Mouse (Mus musculus): ENCODE measurements around the gene Fgfr2. TPM values are rescaled to one million over a fixed set of nuclear protein-coding genes. Genes with fewer than 3 reads are reported as not detected.

Gene Fgfr2
- polyA plus RNA-seq, 1 experiment from 2014 or later, result 104 TPM

GRCm38 (mm10) chr7:132605689-132606088 is 517.5 kb downstream of the Fgfr2 start:
- ATAC-seq (ENCODE audit: insufficient read depth, low FRiP score, low read depth), result no peak
- Histone ChIP-seq H3K4me1 (peaks cover 2% of the 10 kb centered on the region; the same call in 1 of the 2 replicates), H3K4me2 (no peak overlapping the region), H3K4me3 (replicated peaks) (no peak overlapping the region), H3K36me3 (no peaks in the 10 kb centered on the region), H3K9me3 (no peaks in the 10 kb centered on the region), H3K9ac (no peak overlapping the region), H3K27me3 (replicated peaks) (peaks cover 27% of the 10 kb centered on the region), H3K27ac (no peak overlapping the region)
- WGBS, result 56% methylated on average over 5 of the region's 5 CpGs

GRCm38 (mm10) chr7:132604720-132605119 is 518.4 kb downstream of the Fgfr2 start:
- no peaks in the 10 kb centered on the region for H3K36me3 ChIP-seq
- no peak overlapping the region for H3K4me2 ChIP-seq
- no peaks in the 10 kb centered on the region for H3K4me1 ChIP-seq
- 81% methylated on average over 4 of the region's 4 CpGs for WGBS
- no peak overlapping the region for H3K4me3 ChIP-seq (replicated peaks)
- H3K9me3 ChIP-seq, result no peaks in the 10 kb centered on the region
- H3K27ac ChIP-seq, result no peak overlapping the region
- no peak for ATAC-seq (ENCODE audit: insufficient read depth, low FRiP score, low read depth)
- peaks cover 36% of the 10 kb centered on the region for H3K27me3 ChIP-seq (replicated peaks)
- H3K9ac ChIP-seq, result no peak overlapping the region

GRCm38 (mm10) chr7:132600926-132601325 is 522.2 kb downstream of the Fgfr2 start:
- Histone ChIP-seq H3K4me3 (replicated peaks) (no peak overlapping the region), H3K27me3 (replicated peaks) (peaks cover 74% of the 10 kb centered on the region), H3K4me1 (peaks cover 21% of the 10 kb centered on the region), H3K27ac (no peak overlapping the region), H3K9me3 (no peaks in the 10 kb centered on the region), H3K9ac (no peak overlapping the region), H3K4me2 (no peak overlapping the region), H3K36me3 (no peaks in the 10 kb centered on the region)
- 10% methylated on average over 8 of the region's 8 CpGs for WGBS
- no peak for ATAC-seq (ENCODE audit: insufficient read depth, low FRiP score, low read depth)

- WGBS, result 4% methylated on average over 9 of the region's 9 CpGs
- peak overlapping the region; percentile 63 for H3K4me2 ChIP-seq
- ATAC-seq (ENCODE audit: insufficient read depth, low FRiP score, low read depth), result no peak
- peak overlapping the region; percentile 22 for H3K4me3 ChIP-seq (replicated peaks)
- no peak overlapping the region for H3K9ac ChIP-seq
- peaks cover 79% of the 10 kb centered on the region for H3K27me3 ChIP-seq (replicated peaks)
- no peak overlapping the region for H3K27ac ChIP-seq
- peaks cover 21% of the 10 kb centered on the region for H3K4me1 ChIP-seq
- H3K9me3 ChIP-seq, result no peaks in the 10 kb centered on the region
- no peaks in the 10 kb centered on the region for H3K36me3 ChIP-seq
These were observed 523.1 kb downstream of the Fgfr2 start for GRCm38 (mm10) chr7:132600026-132600425.

GRCm38 (mm10) chr7:132599071-132599975 is 523.8 kb downstream of the Fgfr2 start, which contains the start of gene Nkx1-2:
Gene Nkx1-2, minus strand, starts transcription at chr7:132599637.
- H3K27me3 ChIP-seq (replicated peaks), result peaks cover 79% of the 10 kb centered on the region

GRCm38 (mm10) chr7:132597251-132598041 is 525.7 kb downstream of the Fgfr2 start:
- peak overlapping the region; percentile 83 for H3K4me2 ChIP-seq
- no peak overlapping the region for H3K27ac ChIP-seq
- no peaks in the 10 kb centered on the region for H3K36me3 ChIP-seq
- peaks cover 70% of the 10 kb centered on the region for H3K27me3 ChIP-seq (replicated peaks)
- WGBS, result under 1% methylated on average over 59 of the region's 60 CpGs
- no peak overlapping the region for H3K9ac ChIP-seq
- H3K4me3 ChIP-seq (replicated peaks), result peak overlapping the region; percentile 45
- peak; percentile 25; the same call in 1 of the 2 replicates for ATAC-seq (ENCODE audit: insufficient read depth, low FRiP score, low read depth)
- no peaks in the 10 kb centered on the region for H3K9me3 ChIP-seq
- peaks cover 21% of the 10 kb centered on the region for H3K4me1 ChIP-seq

More at GRCm38 (mm10) chr7:132599071-132599975, 523.8 kb downstream of the Fgfr2 start, which contains the start of gene Nkx1-2:
- Histone ChIP-seq H3K4me2 (peak within 1 kb of the TSS; percentile 63), H3K4me1 (peaks cover 21% of the 10 kb centered on the region), H3K36me3 (no peaks in the 10 kb centered on the region), H3K27ac (no peak within 1 kb of the TSS), H3K9me3 (no peaks in the 10 kb centered on the region), H3K4me3 (replicated peaks) (peak within 1 kb of the TSS; percentile 22), H3K9ac (no peak within 1 kb of the TSS)
- WGBS, result 1% methylated on average over 51 of the region's 52 CpGs
- ATAC-seq (ENCODE audit: insufficient read depth, low FRiP score, low read depth), result no peak

GRCm38 (mm10) chr7:132596557-132597250 is 526.4 kb downstream of the Fgfr2 start:
- peaks cover 62% of the 10 kb centered on the region for H3K27me3 ChIP-seq (replicated peaks)
- no peaks in the 10 kb centered on the region for H3K9me3 ChIP-seq
- H3K9ac ChIP-seq, result no peak overlapping the region

GRCm38 (mm10) chr7:132595787-132596186 is 527.4 kb downstream of the Fgfr2 start:
- ATAC-seq (ENCODE audit: insufficient read depth, low FRiP score, low read depth), result no peak
- peaks cover 53% of the 10 kb centered on the region for H3K27me3 ChIP-seq (replicated peaks)
- H3K4me3 ChIP-seq (replicated peaks), result no peak overlapping the region
- H3K4me2 ChIP-seq, result no peak overlapping the region
- H3K4me1 ChIP-seq, result peaks cover 21% of the 10 kb centered on the region
- H3K27ac ChIP-seq, result no peak overlapping the region
- no peaks in the 10 kb centered on the region for H3K9me3 ChIP-seq
- no peak overlapping the region for H3K9ac ChIP-seq
- WGBS, result 74% methylated on average over 3 of the region's 3 CpGs
- no peaks in the 10 kb centered on the region for H3K36me3 ChIP-seq

More at GRCm38 (mm10) chr7:132596557-132597250, 526.4 kb downstream of the Fgfr2 start:
- Histone ChIP-seq H3K4me2 (peak overlapping the region; percentile 83), H3K4me3 (replicated peaks) (peak overlapping the region; percentile 45), H3K36me3 (no peaks in the 10 kb centered on the region), H3K27ac (no peak overlapping the region), H3K4me1 (peaks cover 21% of the 10 kb centered on the region)
- 0 out of 2 replicates have a peak, but pooled peaks have one; percentile 45 for ATAC-seq (ENCODE audit: insufficient read depth, low FRiP score, low read depth)
- WGBS, result 11% methylated on average over 26 of the region's 26 CpGs

- no peak overlapping the region for H3K27ac ChIP-seq
- H3K4me2 ChIP-seq, result no peak overlapping the region
- H3K36me3 ChIP-seq, result no peaks in the 10 kb centered on the region
- no peaks in the 10 kb centered on the region for H3K9me3 ChIP-seq
- H3K4me3 ChIP-seq (replicated peaks), result no peak overlapping the region
- ATAC-seq (ENCODE audit: insufficient read depth, low FRiP score, low read depth), result no peak
- H3K27me3 ChIP-seq (replicated peaks), result peaks cover 38% of the 10 kb centered on the region
- no peak overlapping the region for H3K9ac ChIP-seq
- peaks cover 20% of the 10 kb centered on the region for H3K4me1 ChIP-seq
- WGBS, result 93% methylated on average over 2 of the region's 2 CpGs
These were observed 528.8 kb downstream of the Fgfr2 start for GRCm38 (mm10) chr7:132594325-132594724.

GRCm38 (mm10) chr7:132593762-132594161 is 529.4 kb downstream of the Fgfr2 start:
- no peaks in the 10 kb centered on the region for H3K9me3 ChIP-seq
- H3K4me1 ChIP-seq, result peaks cover 17% of the 10 kb centered on the region
- peaks cover 33% of the 10 kb centered on the region for H3K27me3 ChIP-seq (replicated peaks)
- H3K9ac ChIP-seq, result no peak overlapping the region
- no peak overlapping the region for H3K27ac ChIP-seq
- H3K4me3 ChIP-seq (replicated peaks), result no peak overlapping the region
- no peak overlapping the region for H3K4me2 ChIP-seq
- H3K36me3 ChIP-seq, result no peaks in the 10 kb centered on the region
- 65% methylated on average over 2 of the region's 2 CpGs for WGBS
- ATAC-seq (ENCODE audit: insufficient read depth, low FRiP score, low read depth), result no peak

GRCm38 (mm10) chr7:132589610-132590009 is 533.5 kb downstream of the Fgfr2 start:
- H3K4me3 ChIP-seq (replicated peaks), result no peak overlapping the region
- H3K4me1 ChIP-seq, result no peaks in the 10 kb centered on the region
- no peak overlapping the region for H3K4me2 ChIP-seq
- H3K36me3 ChIP-seq, result no peaks in the 10 kb centered on the region
- H3K9me3 ChIP-seq, result no peaks in the 10 kb centered on the region
- no peaks in the 10 kb centered on the region for H3K27me3 ChIP-seq (replicated peaks)
- H3K9ac ChIP-seq, result no peak overlapping the region
- WGBS, result 49% methylated on average over 5 of the region's 5 CpGs
- no peak overlapping the region for H3K27ac ChIP-seq
- no peak for ATAC-seq (ENCODE audit: insufficient read depth, low FRiP score, low read depth)
